ENCODE assay signal across 8 mouse cellular contexts in genomic region chr11:77629476-77629875, GRCm38 (mm10). TPM values are rescaled to one million over a fixed set of nuclear protein-coding genes. Genes with fewer than 3 reads are reported as not detected.
DNase-seq lines count a peak whose midpoint lies in the region; ATAC-seq and TF ChIP-seq lines count a peak whose summit lies in the region.

No protein-coding gene starts in this region.

- H3K36me3 ChIP-seq in liver, embryonic 15.5 days (replicated peaks) = no peaks in the 10 kb centered on the region
- no peaks in the 10 kb centered on the region for H3K36me3 ChIP-seq in neural tube, embryonic 15.5 days

- 0 out of 2 replicates have a peak overlapping the region, but pooled peaks have one; percentile 75 for H3K4me2 ChIP-seq in liver, embryonic 15.5 days
- H3K4me2 ChIP-seq in neural tube, embryonic 15.5 days = no peak overlapping the region

- peak; percentile 40; the same call in 1 of the 2 replicates for TF ChIP-seq CTCF in brain, embryonic 14.5 days (IDR thresholded peaks at IDR 0.05; ENCODE audit: borderline replicate concordance, extremely low read depth, insufficient read depth, insufficient read length)

- no peaks in the 10 kb centered on the region for H3K9me3 ChIP-seq in liver, embryonic 15.5 days (replicated peaks)
- H3K9me3 ChIP-seq in neural tube, embryonic 15.5 days (replicated peaks) = no peaks in the 10 kb centered on the region

- peak; percentile 50; the same call in 1 of the 2 replicates for ATAC-seq in liver, embryonic 15.5 days (ENCODE audit: insufficient read depth)
- ATAC-seq in neural tube, embryonic 15.5 days (ENCODE audit: low FRiP score) = no peak

- peak; percentile 46 for DNase-seq in heart, adult 8-10 months (ENCODE audit: low spot score)
- DNase-seq in heart, postnatal 25 days (ENCODE audit: low spot score) = no peak
- peak; percentile 82 for DNase-seq in 416B (ENCODE audit: low read depth)
- DNase-seq in brain, embryonic 14.5 days (ENCODE audit: low read depth) = peak; percentile 77
- DNase-seq in urinary bladder, postnatal 25 days (ENCODE audit: low spot score) = no peak
- no peak for DNase-seq in thymus, adult 18-20 months

- no peak overlapping the region for H3K27ac ChIP-seq in liver, embryonic 15.5 days (replicated peaks)
- no peak overlapping the region for H3K27ac ChIP-seq in neural tube, embryonic 15.5 days (replicated peaks)

- no peak overlapping the region for H3K4me3 ChIP-seq in liver, embryonic 15.5 days (replicated peaks)
- H3K4me3 ChIP-seq in neural tube, embryonic 15.5 days (replicated peaks) = no peak overlapping the region

- peaks cover 47% of the 10 kb centered on the region for H3K4me1 ChIP-seq in liver, embryonic 15.5 days (replicated peaks)
- H3K4me1 ChIP-seq in neural tube, embryonic 15.5 days = peaks cover 20% of the 10 kb centered on the region

- WGBS in liver, embryonic 15.5 days (ENCODE audit: insufficient replicate concordance) = 0% methylated on average over 1 of the region's 1 CpGs
- WGBS in neural tube, embryonic 15.5 days = 0% methylated on average over 1 of the region's 1 CpGs

- TF ChIP-seq POLR2A in brain, embryonic 14.5 days (IDR thresholded peaks at IDR 0.05; ENCODE audit: borderline replicate concordance, extremely low read depth, insufficient read depth, insufficient read length, poor library complexity, severe bottlenecking) = no peak

- H3K9ac ChIP-seq in liver, embryonic 15.5 days = no peak overlapping the region
- H3K9ac ChIP-seq in neural tube, embryonic 15.5 days (replicated peaks) = no peak overlapping the region

- H3K27me3 ChIP-seq in liver, embryonic 15.5 days = peaks cover 15% of the 10 kb centered on the region
- H3K27me3 ChIP-seq in neural tube, embryonic 15.5 days (replicated peaks) = no peaks in the 10 kb centered on the region

- intact Hi-C loops in heart, postnatal 25 days (cut with DNase I) = loop anchor here (5.0 kb wide), 2 partner anchors 122 to 532 kb away; no protein-coding TSS in a partner anchor

RNA-seq across cellular contexts. Expression of gene Taok1, which starts 21.9 kb away (rescaled TPM):
- 10 to 100 TPM; 48.8 to 61.9 (median 56.1) TPM for total RNA-seq in heart, adult 8-10 months (2022)
- 10 to 100 TPM; 51.8 to 58.4 TPM for total RNA-seq in heart, postnatal 25 days (2021)
- 22.0 and 26.6 TPM in 2 replicates for polyA plus RNA-seq in brain, embryonic 14.5 days (2012; rRNA removed)
- polyA plus RNA-seq in liver, embryonic 15.5 days (2015; fragmentation: Nextera tagmentation; extraction: Ambion mirVana) = 3.6 and 3.7 TPM in 2 replicates
- polyA plus RNA-seq in neural tube, embryonic 15.5 days (2015; fragmentation: Nextera tagmentation; extraction: Ambion mirVana) = 17.3 and 18.7 TPM in 2 replicates

RNA-seq across cellular contexts. Expression of gene Nufip2, which starts 56.5 kb away (rescaled TPM):
- 10 to 100 TPM; 38.9 to 49.7 (median 45.2) TPM for total RNA-seq in heart, adult 8-10 months (2022)
- 10 to 100 TPM; 45.6 to 54.3 TPM for total RNA-seq in heart, postnatal 25 days (2021)
- polyA plus RNA-seq in brain, embryonic 14.5 days (2012; rRNA removed) = 13.1 and 19.2 TPM in 2 replicates
- 1.6 TPM in 2 replicates for polyA plus RNA-seq in liver, embryonic 15.5 days (2015; fragmentation: Nextera tagmentation; extraction: Ambion mirVana)
- 3.4 and 4.8 TPM in 2 replicates for polyA plus RNA-seq in neural tube, embryonic 15.5 days (2015; fragmentation: Nextera tagmentation; extraction: Ambion mirVana)

Comparison
In these comparisons a context has a peak if more than half of its experiments do, and no peak if none do; other contexts are left out.
1. DNase-seq: peak in heart, adult 8-10 months (single experiment), 416B (single experiment) and brain, embryonic 14.5 days (single experiment); none in heart, postnatal 25 days (single experiment), urinary bladder, postnatal 25 days (single experiment) and thymus, adult 18-20 months (0 of 2).